Mouse (Mus musculus): ENCODE results near the gene Hoxa6.

GRCm38 (mm10) chr6:52236806-52237205, 28.3 kb upstream of the Hoxa6 start:
- TF ChIP-seq CTCF (IDR thresholded peaks at IDR 0.05 in 2 of 3, conservative IDR thresholded peaks at IDR 0.05 in 1 of 3; ENCODE audit: control insufficient read depth in 1 of 3, insufficient read depth in 1 of 3, low read depth in 2 of 3, low read length in 3 of 3, poor library complexity in 1 of 3, severe bottlenecking in 1 of 3) (no peak), ELF1 (IDR thresholded peaks at IDR 0.05; ENCODE audit: low read depth, low read length) (no peak), USF2 (IDR thresholded peaks at IDR 0.05; ENCODE audit: borderline replicate concordance in 1 of 2, insufficient read depth in 1 of 2, low read depth in 1 of 2, low read length in 2 of 2) (no peak), RAD21 (IDR thresholded peaks at IDR 0.05; ENCODE audit: low read depth, low read length) (no peak), RCOR1 (IDR thresholded peaks at IDR 0.05; ENCODE audit: low read depth, low read length) (no peak), EP300 (IDR thresholded peaks at IDR 0.05; ENCODE audit: low read depth in 1 of 2, low read length in 2 of 2) (no peak), POLR2AphosphoS2 (IDR thresholded peaks at IDR 0.05; ENCODE audit: low read length) (no peak), USF1 (IDR thresholded peaks at IDR 0.05; ENCODE audit: low read depth, low read length) (no peak), BHLHE40 (IDR thresholded peaks at IDR 0.05; ENCODE audit: borderline replicate concordance, low read depth, low read length) (no peak), TBP (IDR thresholded peaks at IDR 0.05; ENCODE audit: low read depth, low read length) (no peak), ZNF384 (IDR thresholded peaks at IDR 0.05; ENCODE audit: low read depth, low read length) (no peak)

Data from MEL (cell line).